Mouse (Mus musculus): ENCODE measurements at regions not wholly inside any gene's neighbourhood (a gene's known extent, or its start where the extent isn't known, plus 50 kb on each side); places are given as distances from the start of the nearest gene placed in this dataset.

- Histone ChIP-seq H3K4me3 (ENCODE audit: insufficient read depth, low read depth, low read length) (no peak overlapping the region), H3K27me3 (ENCODE audit: control insufficient read depth, insufficient read depth, low read length) (no peaks in the 10 kb centered on the region), H3K36me3 (ENCODE audit: control insufficient read depth, insufficient read depth, low read length) (no peaks in the 10 kb centered on the region), H3K9ac (ENCODE audit: low read depth, low read length) (no peak overlapping the region), H3K79me2 (ENCODE audit: control insufficient read depth, insufficient read depth, low read length) (no peaks in the 10 kb centered on the region), H3K27ac (replicated peaks; ENCODE audit: insufficient read depth, low read depth, low read length) (no peak overlapping the region), H3K4me1 (ENCODE audit: control insufficient read depth, insufficient read depth, low read length) (no peaks in the 10 kb centered on the region)
- TF ChIP-seq POLR2A (IDR thresholded peaks at IDR 0.05; ENCODE audit: extremely low read depth, insufficient read depth, low read length) (no peak), CTCF (IDR thresholded peaks at IDR 0.05; ENCODE audit: low read depth, low read length) (no peak)
- 63% methylated on average over 2 of the region's 2 CpGs for WGBS
- DNase-seq (ENCODE audit: extremely low read depth, low read depth, low spot score): no peak
These were observed 411.4 kb upstream of the Mki67 start for GRCm38 (mm10) chr7:136127576-136127975.

DNA sequence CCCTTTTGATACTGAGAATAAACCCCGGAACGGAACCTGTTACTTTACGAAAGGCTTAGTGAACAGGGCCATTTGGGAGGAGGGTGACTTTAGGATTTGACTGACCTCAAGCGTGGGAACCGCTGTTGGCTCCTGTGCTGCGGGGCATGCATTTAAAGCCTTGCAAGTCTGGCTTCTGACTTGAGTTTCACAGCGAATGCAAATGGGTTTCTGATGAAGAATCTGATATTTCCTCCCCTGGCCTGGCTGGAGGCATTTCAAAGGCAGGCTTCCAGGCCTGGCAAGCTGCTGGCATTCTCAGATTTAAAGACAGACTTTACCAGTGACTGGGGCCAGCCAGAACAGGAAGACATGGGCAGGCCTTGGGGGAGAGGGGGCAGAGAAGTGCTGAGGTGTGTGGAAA is 413.6 kb upstream of the Mki67 start:
- Histone ChIP-seq H3K27ac (replicated peaks; ENCODE audit: insufficient read depth, low read depth, low read length) (no peak overlapping the region), H3K4me1 (ENCODE audit: control insufficient read depth, insufficient read depth, low read length) (no peaks in the 10 kb centered on the region), H3K36me3 (ENCODE audit: control insufficient read depth, insufficient read depth, low read length) (no peaks in the 10 kb centered on the region), H3K9ac (ENCODE audit: low read depth, low read length) (no peak overlapping the region), H3K79me2 (ENCODE audit: control insufficient read depth, insufficient read depth, low read length) (no peaks in the 10 kb centered on the region), H3K4me3 (ENCODE audit: insufficient read depth, low read depth, low read length) (no peak overlapping the region), H3K27me3 (ENCODE audit: control insufficient read depth, insufficient read depth, low read length) (no peaks in the 10 kb centered on the region)
- WGBS: 77% methylated on average over 7 of the region's 7 CpGs
- TF ChIP-seq POLR2A (IDR thresholded peaks at IDR 0.05; ENCODE audit: extremely low read depth, insufficient read depth, low read length) (no peak), CTCF (IDR thresholded peaks at IDR 0.05; ENCODE audit: low read depth, low read length) (no peak)
- no peak for DNase-seq (ENCODE audit: extremely low read depth, low read depth, low spot score)

GRCm38 (mm10) chr7:136130666-136131239 is 414.6 kb upstream of the Mki67 start:
- no peak for DNase-seq (ENCODE audit: extremely low read depth, low read depth, low spot score)
- Histone ChIP-seq H3K4me3 (ENCODE audit: insufficient read depth, low read depth, low read length) (no peak overlapping the region), H3K36me3 (ENCODE audit: control insufficient read depth, insufficient read depth, low read length) (no peaks in the 10 kb centered on the region), H3K27me3 (ENCODE audit: control insufficient read depth, insufficient read depth, low read length) (no peaks in the 10 kb centered on the region), H3K9ac (ENCODE audit: low read depth, low read length) (no peak overlapping the region), H3K27ac (replicated peaks; ENCODE audit: insufficient read depth, low read depth, low read length) (no peak overlapping the region), H3K79me2 (ENCODE audit: control insufficient read depth, insufficient read depth, low read length) (no peaks in the 10 kb centered on the region), H3K4me1 (ENCODE audit: control insufficient read depth, insufficient read depth, low read length) (no peaks in the 10 kb centered on the region)
- TF ChIP-seq POLR2A (IDR thresholded peaks at IDR 0.05; ENCODE audit: extremely low read depth, insufficient read depth, low read length) (no peak), CTCF (IDR thresholded peaks at IDR 0.05; ENCODE audit: low read depth, low read length) (no peak)
- WGBS: 72% methylated on average over 10 of the region's 10 CpGs

GRCm38 (mm10) chr7:136132976-136133375 is 416.8 kb upstream of the Mki67 start:
- no peak overlapping the region for H3K27ac ChIP-seq (replicated peaks; ENCODE audit: insufficient read depth, low read depth, low read length)
- TF ChIP-seq POLR2A (IDR thresholded peaks at IDR 0.05; ENCODE audit: extremely low read depth, insufficient read depth, low read length): no peak
- no peak for TF ChIP-seq CTCF (IDR thresholded peaks at IDR 0.05; ENCODE audit: low read depth, low read length)
- DNase-seq (ENCODE audit: extremely low read depth, low read depth, low spot score): peak; percentile 22
- 53% methylated on average over 2 of the region's 2 CpGs for WGBS
- no peaks in the 10 kb centered on the region for H3K79me2 ChIP-seq (ENCODE audit: control insufficient read depth, insufficient read depth, low read length)
- H3K9ac ChIP-seq (ENCODE audit: low read depth, low read length): no peak overlapping the region
- H3K4me1 ChIP-seq (ENCODE audit: control insufficient read depth, insufficient read depth, low read length): no peaks in the 10 kb centered on the region
- no peak overlapping the region for H3K4me3 ChIP-seq (ENCODE audit: insufficient read depth, low read depth, low read length)
- H3K27me3 ChIP-seq (ENCODE audit: control insufficient read depth, insufficient read depth, low read length): no peaks in the 10 kb centered on the region
- no peaks in the 10 kb centered on the region for H3K36me3 ChIP-seq (ENCODE audit: control insufficient read depth, insufficient read depth, low read length)

GRCm38 (mm10) chr7:136136666-136137065 is 420.5 kb upstream of the Mki67 start:
- no peak overlapping the region for H3K27ac ChIP-seq (replicated peaks; ENCODE audit: insufficient read depth, low read depth, low read length)
- H3K36me3 ChIP-seq (ENCODE audit: control insufficient read depth, insufficient read depth, low read length): no peaks in the 10 kb centered on the region
- 54% methylated on average over 1 of the region's 1 CpGs for WGBS
- TF ChIP-seq POLR2A (IDR thresholded peaks at IDR 0.05; ENCODE audit: extremely low read depth, insufficient read depth, low read length) (no peak), CTCF (IDR thresholded peaks at IDR 0.05; ENCODE audit: low read depth, low read length) (no peak)
- no peaks in the 10 kb centered on the region for H3K27me3 ChIP-seq (ENCODE audit: control insufficient read depth, insufficient read depth, low read length)
- H3K4me3 ChIP-seq (ENCODE audit: insufficient read depth, low read depth, low read length): no peak overlapping the region
- H3K4me1 ChIP-seq (ENCODE audit: control insufficient read depth, insufficient read depth, low read length): no peaks in the 10 kb centered on the region
- H3K79me2 ChIP-seq (ENCODE audit: control insufficient read depth, insufficient read depth, low read length): no peaks in the 10 kb centered on the region
- H3K9ac ChIP-seq (ENCODE audit: low read depth, low read length): no peak overlapping the region
- DNase-seq (ENCODE audit: extremely low read depth, low read depth, low spot score): no peak

DNA sequence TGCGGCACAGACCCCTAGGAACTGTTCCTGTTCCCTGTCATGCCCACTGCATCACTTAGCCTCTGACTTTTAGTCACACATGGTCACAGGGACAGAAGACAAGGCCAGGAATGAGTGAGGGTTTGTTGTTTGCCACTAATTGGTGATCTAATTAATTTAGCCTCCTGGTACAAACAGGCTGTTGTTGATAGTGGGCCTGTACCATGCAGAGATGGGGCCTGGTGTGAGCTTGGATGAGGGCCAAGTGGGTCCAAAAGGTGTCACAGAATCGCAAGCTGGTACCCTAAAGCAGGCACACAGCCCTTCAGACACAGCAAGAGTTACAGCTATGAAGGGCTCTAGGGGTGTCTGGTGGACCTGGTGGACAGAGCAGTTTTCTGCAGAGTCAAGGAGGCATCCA is 421.2 kb upstream of the Mki67 start:
- Histone ChIP-seq H3K4me3 (ENCODE audit: insufficient read depth, low read depth, low read length) (no peak overlapping the region), H3K4me1 (ENCODE audit: control insufficient read depth, insufficient read depth, low read length) (no peaks in the 10 kb centered on the region), H3K27ac (replicated peaks; ENCODE audit: insufficient read depth, low read depth, low read length) (no peak overlapping the region), H3K36me3 (ENCODE audit: control insufficient read depth, insufficient read depth, low read length) (no peaks in the 10 kb centered on the region), H3K27me3 (ENCODE audit: control insufficient read depth, insufficient read depth, low read length) (no peaks in the 10 kb centered on the region), H3K9ac (ENCODE audit: low read depth, low read length) (no peak overlapping the region), H3K79me2 (ENCODE audit: control insufficient read depth, insufficient read depth, low read length) (no peaks in the 10 kb centered on the region)
- TF ChIP-seq CTCF (IDR thresholded peaks at IDR 0.05; ENCODE audit: low read depth, low read length) (no peak), POLR2A (IDR thresholded peaks at IDR 0.05; ENCODE audit: extremely low read depth, insufficient read depth, low read length) (no peak)
- no peak for DNase-seq (ENCODE audit: extremely low read depth, low read depth, low spot score)
- 81% methylated on average over 2 of the region's 2 CpGs for WGBS
